In the genomic region with DNA sequence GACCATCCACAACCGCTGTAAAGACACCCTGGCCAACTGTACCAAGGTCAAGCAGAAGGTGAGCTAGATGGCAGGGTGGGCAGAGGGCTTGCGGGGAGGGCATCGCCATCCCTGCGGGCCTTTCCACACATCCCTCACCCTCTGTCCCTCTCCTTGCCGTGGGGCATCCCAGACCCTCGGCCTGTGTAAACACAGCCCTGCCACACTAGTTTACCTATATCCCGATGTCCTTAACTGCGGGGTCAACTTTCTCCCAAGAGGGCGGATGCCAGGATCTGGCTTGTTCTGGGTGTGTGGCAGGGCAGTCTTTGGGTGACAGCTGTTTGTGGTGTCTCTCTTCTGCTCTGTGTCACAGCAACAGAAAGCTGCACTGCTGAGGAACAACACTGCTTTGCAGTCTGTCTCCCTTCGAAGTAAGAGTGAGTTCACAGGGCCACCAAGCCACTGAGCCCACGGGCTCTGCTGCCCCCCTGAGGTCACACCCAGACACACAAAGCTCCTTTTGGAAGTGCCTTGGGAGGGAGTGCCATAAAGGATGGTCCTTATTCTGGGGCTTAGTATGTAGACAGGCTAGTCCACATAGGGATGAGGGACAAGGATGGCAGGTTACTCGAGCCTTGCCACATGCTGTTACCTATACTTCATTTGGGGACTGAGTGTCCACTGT, we compare ENCODE assay signal across 9 mouse cellular contexts. TPM values are rescaled to one million over a fixed set of nuclear protein-coding genes. Genes with fewer than 3 reads are reported as not detected.
A peak's percentile ranks its signal among the peaks of the same experiment; 100 is the strongest.
DNase-seq lines count a peak whose midpoint lies in the region; ATAC-seq and TF ChIP-seq lines count a peak whose summit lies in the region.
"Had no signal": no experiment of that assay in that cellular context is flagged by ENCODE, and none has a peak within 500 bp of the region (broad histone marks: within the 10 kb centered on the region; RNA-seq: fewer than 3 reads in every experiment).

No protein-coding gene starts in this region.

- 68% methylated on average over 12 of the region's 12 CpGs for WGBS in intestine, postnatal 0 days
- WGBS in intestine, embryonic 15.5 days: 60% methylated on average over 12 of the region's 12 CpGs

- no peak overlapping the region for H3K9ac ChIP-seq in intestine, postnatal 0 days (ENCODE audit: low read depth, low read length)
- H3K9ac ChIP-seq in intestine, embryonic 15.5 days: no peak overlapping the region
- H3K9ac ChIP-seq in ES-Bruce4 (ENCODE audit: low read depth, poor library complexity, severe bottlenecking): no peak overlapping the region
- H3K9ac ChIP-seq: neural tube, embryonic 12.5 days had no signal

- H3K27me3 ChIP-seq in intestine, postnatal 0 days (replicated peaks; ENCODE audit: control insufficient read depth, insufficient read depth, low read length): no peaks in the 10 kb centered on the region
- no peaks in the 10 kb centered on the region for H3K27me3 ChIP-seq in intestine, embryonic 15.5 days (replicated peaks)
- H3K27me3 ChIP-seq in ES-Bruce4 (ENCODE audit: control insufficient read depth, insufficient read depth, low read length, poor library complexity, severe bottlenecking): no peaks in the 10 kb centered on the region
- H3K27me3 ChIP-seq: neural tube, embryonic 12.5 days had no signal

- TF ChIP-seq CTCF in intestine, postnatal 0 days (IDR thresholded peaks at IDR 0.05; ENCODE audit: low read depth): peak; percentile 80
- peak; percentile 65 for TF ChIP-seq CTCF in ES-Bruce4 (IDR thresholded peaks at IDR 0.05; ENCODE audit: low read depth, low read length)

- H3K9me3 ChIP-seq in intestine, postnatal 0 days (ENCODE audit: control insufficient read depth): no peaks in the 10 kb centered on the region
- H3K9me3 ChIP-seq in intestine, embryonic 15.5 days: 0 out of 2 replicates have a peak, but pooled peaks cover 2% of the 10 kb centered on the region
- H3K9me3 ChIP-seq in ES-Bruce4 (replicated peaks; ENCODE audit: control insufficient read depth, insufficient read depth, low read length, poor library complexity, severe bottlenecking): no peaks in the 10 kb centered on the region
- H3K9me3 ChIP-seq: neural tube, embryonic 12.5 days had no signal

- H3K4me3 ChIP-seq in intestine, postnatal 0 days (ENCODE audit: low read depth, low read length): no peak overlapping the region
- no peak overlapping the region for H3K4me3 ChIP-seq in intestine, embryonic 15.5 days (replicated peaks)
- H3K4me3 ChIP-seq in ES-Bruce4 (ENCODE audit: low read depth, low read length): no peak overlapping the region
- H3K4me3 ChIP-seq: erythroblast, embryonic 14.5 days; neural tube, embryonic 12.5 days had no signal

- no peak overlapping the region for H3K4me2 ChIP-seq in intestine, postnatal 0 days (replicated peaks; ENCODE audit: low read depth)
- H3K4me2 ChIP-seq in intestine, embryonic 15.5 days (replicated peaks): no peak overlapping the region
- H3K4me2 ChIP-seq: neural tube, embryonic 12.5 days had no signal

- H3K4me1 ChIP-seq in intestine, postnatal 0 days (replicated peaks; ENCODE audit: control insufficient read depth, insufficient read depth, low read length): no peaks in the 10 kb centered on the region
- no peaks in the 10 kb centered on the region for H3K4me1 ChIP-seq in intestine, embryonic 15.5 days (replicated peaks)
- H3K4me1 ChIP-seq in ES-Bruce4 (ENCODE audit: control insufficient read depth, insufficient read depth, low read length): peaks cover 4% of the 10 kb centered on the region

- TF ChIP-seq EP300 in ES-Bruce4 (IDR thresholded peaks at IDR 0.05; ENCODE audit: insufficient read depth, low read depth, low read length): no peak

- H3K36me3 ChIP-seq in intestine, postnatal 0 days (ENCODE audit: control insufficient read depth, insufficient read depth): peaks cover 74% of the 10 kb centered on the region
- H3K36me3 ChIP-seq in intestine, embryonic 15.5 days: peaks cover 71% of the 10 kb centered on the region
- H3K36me3 ChIP-seq in ES-Bruce4 (ENCODE audit: control insufficient read depth, insufficient read depth, low read length, poor library complexity, severe bottlenecking): peaks cover 48% of the 10 kb centered on the region

- TF ChIP-seq POLR2A in ES-Bruce4 (IDR thresholded peaks at IDR 0.05; ENCODE audit: insufficient read depth, low read length): no peak

- 0 out of 2 replicates have a peak overlapping the region, but pooled peaks have one; percentile 11 for H3K27ac ChIP-seq in intestine, postnatal 0 days (ENCODE audit: low read depth, low read length)
- H3K27ac ChIP-seq in intestine, embryonic 15.5 days: no peak overlapping the region
- H3K27ac ChIP-seq in ES-Bruce4 (ENCODE audit: insufficient read depth, low read length): no peak overlapping the region
- H3K27ac ChIP-seq: neural tube, embryonic 12.5 days had no signal

- ATAC-seq in intestine, postnatal 0 days: no peak
- no peak for ATAC-seq in intestine, embryonic 15.5 days

- DNase-seq in R1 (ENCODE audit: low read depth, low spot score): peak; percentile 47
- DNase-seq in lung, postnatal 10 days: peak; percentile 54
- no peak for DNase-seq in spleen, adult 18-20 months
- DNase-seq in right cerebral cortex, postnatal 36 days (ENCODE audit: low spot score in 2 of 2): no peak

RNA-seq across cellular contexts. Expression of gene Rxfp4, which starts 20.9 kb away (rescaled TPM):
- polyA plus RNA-seq in intestine, postnatal 0 days (2015; fragmentation: Nextera tagmentation; extraction: Ambion mirVana): not detected in 2 replicates
- not detected in 2 replicates for polyA plus RNA-seq in intestine, embryonic 15.5 days (2015; fragmentation: Nextera tagmentation; extraction: Ambion mirVana)
- polyA plus RNA-seq in ES-Bruce4 (2011; ENCODE audit: insufficient read depth, insufficient read length, low read depth, missing spikeins): not detected in 2 replicates
- polyA plus RNA-seq: erythroblast, embryonic 14.5 days; neural tube, embryonic 12.5 days had no signal

RNA-seq across cellular contexts. Expression of gene Arhgef2, which starts 26.3 kb away (rescaled TPM):
- 21.6 and 22.1 TPM in 2 replicates for polyA plus RNA-seq in intestine, postnatal 0 days (2015; fragmentation: Nextera tagmentation; extraction: Ambion mirVana)
- polyA plus RNA-seq in intestine, embryonic 15.5 days (2015; fragmentation: Nextera tagmentation; extraction: Ambion mirVana): 60.4 and 61.2 TPM in 2 replicates
- polyA plus RNA-seq in ES-Bruce4 (2011; ENCODE audit: insufficient read depth, insufficient read length, low read depth, missing spikeins): 71.2 and 74.9 TPM in 2 replicates

RNA-seq across cellular contexts. Expression of gene Khdc4, which starts 53.5 kb away (rescaled TPM):
- 35.7 and 38.6 TPM in 2 replicates for polyA plus RNA-seq in intestine, postnatal 0 days (2015; fragmentation: Nextera tagmentation; extraction: Ambion mirVana)
- 72.4 and 75.8 TPM in 2 replicates for polyA plus RNA-seq in intestine, embryonic 15.5 days (2015; fragmentation: Nextera tagmentation; extraction: Ambion mirVana)
- 72.7 and 78.1 TPM in 2 replicates for polyA plus RNA-seq in ES-Bruce4 (2011; ENCODE audit: insufficient read depth, insufficient read length, low read depth, missing spikeins)

RNA-seq across cellular contexts. Expression of gene Ssr2, which starts 56.4 kb away (rescaled TPM):
- 249 and 268 TPM in 2 replicates for polyA plus RNA-seq in intestine, postnatal 0 days (2015; fragmentation: Nextera tagmentation; extraction: Ambion mirVana)
- 338 and 390 TPM in 2 replicates for polyA plus RNA-seq in intestine, embryonic 15.5 days (2015; fragmentation: Nextera tagmentation; extraction: Ambion mirVana)
- polyA plus RNA-seq in ES-Bruce4 (2011; ENCODE audit: insufficient read depth, insufficient read length, low read depth, missing spikeins): 348 and 382 TPM in 2 replicates

Comparison
In these comparisons a context has a peak if more than half of its experiments do, and no peak if none do; other contexts are left out.
1. DNase-seq: peak in R1 (single experiment) and lung, postnatal 10 days (single experiment); none in spleen, adult 18-20 months (0 of 2) and right cerebral cortex, postnatal 36 days (0 of 2).